Mouse (Mus musculus): ENCODE results near the gene Rufy3. TPM values are rescaled to one million over a fixed set of nuclear protein-coding genes. Genes with fewer than 3 reads are reported as not detected.

Gene Rufy3
- polyA plus RNA-seq, 1 experiment from 2014 or later, result 304 TPM

DNA sequence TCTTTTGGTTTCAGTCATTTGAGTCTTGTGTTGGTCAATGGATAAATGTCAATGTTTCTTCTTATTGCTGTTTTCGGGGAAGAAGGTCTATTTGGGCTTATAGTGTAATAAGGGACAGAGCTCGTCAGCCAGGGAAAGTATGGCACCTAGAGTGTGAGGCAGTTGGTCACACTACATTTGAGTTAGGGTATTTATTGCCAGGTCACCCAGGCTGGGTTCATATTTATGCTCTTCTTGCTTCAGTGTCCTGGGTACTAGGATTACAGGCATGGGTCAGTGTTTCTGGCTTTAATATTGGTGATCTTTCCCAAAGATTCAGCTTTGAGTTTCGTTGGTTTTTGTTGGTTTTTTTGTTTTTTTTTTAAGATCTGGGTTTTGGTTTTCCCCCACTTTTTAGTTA, 37.9 kb downstream of the Rufy3 start:
- no peak for ATAC-seq
- Histone ChIP-seq H3K4me3 (replicated peaks) (no peak overlapping the region), H3K27me3 (no peaks in the 10 kb centered on the region), H3K9ac (replicated peaks) (no peak overlapping the region), H3K4me2 (replicated peaks) (no peak overlapping the region), H3K36me3 (peaks cover 23% of the 10 kb centered on the region), H3K9me3 (no peaks in the 10 kb centered on the region), H3K4me1 (replicated peaks) (0 out of 2 replicates have a peak, but pooled peaks cover 8% of the 10 kb centered on the region), H3K27ac (no peak overlapping the region)
- WGBS, result 86% methylated on average over 3 of the region's 3 CpGs

DNA sequence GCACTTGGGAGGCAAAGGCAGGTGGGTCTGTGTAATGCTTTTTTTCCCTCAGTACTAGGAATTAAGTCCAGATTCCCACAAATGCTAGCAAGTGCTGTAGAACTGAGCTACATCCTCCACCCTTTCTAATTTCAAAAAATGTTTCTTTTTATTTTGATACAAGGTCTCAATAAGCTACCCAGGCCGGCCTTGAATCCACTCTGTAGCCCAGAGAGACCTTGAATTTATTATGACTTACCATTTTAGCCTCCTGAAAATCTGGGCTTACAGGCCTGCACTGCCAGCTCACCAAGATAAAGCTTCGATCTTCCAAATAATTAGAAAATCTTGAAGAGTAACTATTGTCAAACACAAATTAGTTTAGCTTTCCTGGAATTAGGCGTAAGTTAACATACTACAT, 39.2 kb downstream of the Rufy3 start:
- Histone ChIP-seq H3K4me1 (replicated peaks) (0 out of 2 replicates have a peak, but pooled peaks cover 3% of the 10 kb centered on the region), H3K9ac (replicated peaks) (no peak overlapping the region), H3K27me3 (no peaks in the 10 kb centered on the region), H3K4me3 (replicated peaks) (no peak overlapping the region), H3K36me3 (peaks cover 21% of the 10 kb centered on the region), H3K9me3 (no peaks in the 10 kb centered on the region), H3K27ac (no peak overlapping the region), H3K4me2 (replicated peaks) (no peak overlapping the region)
- ATAC-seq, result no peak
- WGBS, result 97% methylated on average over 3 of the region's 3 CpGs

DNA sequence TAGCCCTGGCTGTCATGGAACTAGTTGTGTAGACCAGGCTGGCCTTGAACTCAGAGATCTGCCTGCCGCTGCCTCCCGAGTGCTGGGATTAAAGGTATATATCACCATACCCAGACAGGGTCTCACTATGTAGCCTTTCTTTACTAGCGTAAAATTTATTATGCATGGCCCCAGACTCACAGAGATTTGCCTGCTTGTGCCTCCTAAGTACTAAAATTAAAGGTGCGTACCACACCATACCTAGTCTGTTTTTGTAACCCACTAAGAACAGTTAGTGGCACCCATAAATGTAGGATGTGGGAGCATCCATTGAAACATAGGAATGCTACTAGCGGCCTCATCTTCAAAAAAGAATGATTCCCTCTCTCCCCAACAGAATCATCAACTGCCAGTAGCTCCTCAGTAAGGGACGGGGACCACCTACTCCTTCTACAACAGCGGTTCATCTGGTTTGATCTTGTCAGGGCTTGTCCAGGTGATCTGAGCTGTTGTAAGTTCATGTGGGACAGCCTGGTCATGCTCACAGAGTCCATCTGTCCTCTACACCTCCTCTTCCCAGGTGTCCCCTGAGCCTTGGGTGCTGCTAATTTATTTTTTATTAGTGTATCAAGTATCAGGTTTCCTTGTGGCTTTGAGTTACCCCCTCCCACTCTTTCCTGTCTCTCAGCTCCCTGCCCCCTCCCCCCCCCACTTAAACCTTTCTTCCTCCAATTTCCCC, 40.0 kb downstream of the Rufy3 start:
- 96% methylated on average over 7 of the region's 7 CpGs for WGBS
- Histone ChIP-seq H3K27me3 (no peaks in the 10 kb centered on the region), H3K9me3 (no peaks in the 10 kb centered on the region), H3K9ac (replicated peaks) (no peak overlapping the region), H3K36me3 (peaks cover 20% of the 10 kb centered on the region), H3K27ac (no peak overlapping the region), H3K4me3 (replicated peaks) (no peak overlapping the region), H3K4me1 (replicated peaks) (0 out of 2 replicates have a peak, but pooled peaks cover 3% of the 10 kb centered on the region), H3K4me2 (replicated peaks) (no peak overlapping the region)
- 0 out of 2 replicates have a peak, but pooled peaks have one; percentile 24 for ATAC-seq

DNA sequence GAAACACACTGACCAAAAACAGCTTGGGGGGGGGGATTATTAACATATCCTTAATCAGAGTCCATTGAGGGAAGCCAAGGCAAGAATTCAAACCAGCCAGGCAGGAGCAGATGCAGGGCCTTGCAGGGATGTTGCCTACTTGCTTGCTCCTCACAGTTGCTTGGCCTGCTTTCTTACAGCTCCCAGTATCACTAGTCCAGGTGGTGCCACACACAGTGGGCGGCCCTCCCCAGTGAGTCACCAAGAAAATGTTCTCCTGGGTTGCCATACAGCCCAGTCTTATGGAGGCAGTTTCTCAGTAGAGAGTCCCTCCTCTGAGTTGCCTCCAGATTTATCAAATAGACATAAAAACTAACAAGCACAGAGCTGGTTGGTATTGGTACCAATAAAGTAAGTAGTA, 49.3 kb downstream of the Rufy3 start:
- H3K4me1 ChIP-seq (replicated peaks), result no peaks in the 10 kb centered on the region
- ATAC-seq, result no peak
- no peak overlapping the region for H3K4me2 ChIP-seq (replicated peaks)
- no peak overlapping the region for H3K4me3 ChIP-seq (replicated peaks)
- no peak overlapping the region for H3K27ac ChIP-seq
- no peaks in the 10 kb centered on the region for H3K9me3 ChIP-seq
- WGBS, result 97% methylated on average over 1 of the region's 1 CpGs
- H3K27me3 ChIP-seq, result no peaks in the 10 kb centered on the region
- peaks cover 62% of the 10 kb centered on the region for H3K36me3 ChIP-seq
- no peak overlapping the region for H3K9ac ChIP-seq (replicated peaks)

DNA sequence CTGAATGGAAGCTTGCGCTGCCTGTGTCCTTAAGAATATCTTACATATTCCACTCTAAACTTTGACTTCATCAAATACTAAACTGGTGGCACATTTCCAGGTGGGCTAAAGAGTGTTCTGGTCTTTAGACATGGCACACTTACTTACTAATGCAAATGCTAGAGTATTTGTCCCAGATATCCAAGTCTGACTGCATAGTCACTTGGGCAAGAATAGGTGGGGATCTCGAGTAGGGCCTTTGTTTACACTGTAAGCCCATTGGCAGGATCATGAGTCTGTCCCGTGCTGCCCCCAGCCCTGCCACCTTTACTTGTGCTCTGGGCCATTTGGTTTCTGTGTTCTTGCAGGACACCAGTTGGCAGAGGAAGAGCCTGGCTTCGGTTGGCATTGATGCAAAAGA, 52.1 kb downstream of the Rufy3 start:
- H3K27me3 ChIP-seq, result no peaks in the 10 kb centered on the region
- H3K4me1 ChIP-seq (replicated peaks), result no peaks in the 10 kb centered on the region
- no peak overlapping the region for H3K9ac ChIP-seq (replicated peaks)
- no peaks in the 10 kb centered on the region for H3K9me3 ChIP-seq
- no peak overlapping the region for H3K27ac ChIP-seq
- 92% methylated on average over 4 of the region's 4 CpGs for WGBS
- H3K4me3 ChIP-seq (replicated peaks), result no peak overlapping the region
- no peak for ATAC-seq
- peaks cover 79% of the 10 kb centered on the region for H3K36me3 ChIP-seq
- no peak overlapping the region for H3K4me2 ChIP-seq (replicated peaks)

DNA sequence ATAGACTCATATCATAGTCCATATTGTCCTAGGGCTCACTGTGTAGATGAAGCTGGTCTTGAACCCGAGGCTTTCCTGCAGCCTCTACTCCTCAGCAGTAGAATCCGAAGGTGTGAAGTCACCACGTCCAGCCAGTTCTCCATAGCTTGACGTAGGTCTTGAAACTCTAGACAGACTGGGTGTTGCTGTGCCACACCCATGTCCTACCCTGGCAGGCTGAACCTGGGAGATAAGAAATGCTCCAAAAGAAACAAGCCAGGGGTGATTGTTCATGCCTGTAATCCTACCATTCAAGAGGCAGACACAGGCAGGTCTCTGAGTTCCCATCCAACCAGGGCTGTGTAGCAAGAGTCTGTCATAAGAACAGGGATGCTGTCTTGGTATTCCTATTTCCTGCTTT, 62.7 kb downstream of the Rufy3 start:
- Histone ChIP-seq H3K4me1 (replicated peaks) (no peaks in the 10 kb centered on the region), H3K4me3 (replicated peaks) (no peak overlapping the region), H3K9ac (replicated peaks) (no peak overlapping the region), H3K9me3 (no peaks in the 10 kb centered on the region), H3K27me3 (no peaks in the 10 kb centered on the region), H3K27ac (no peak overlapping the region), H3K4me2 (replicated peaks) (no peak overlapping the region), H3K36me3 (peaks cover 61% of the 10 kb centered on the region)
- WGBS, result 96% methylated on average over 4 of the region's 4 CpGs
- no peak for ATAC-seq

DNA sequence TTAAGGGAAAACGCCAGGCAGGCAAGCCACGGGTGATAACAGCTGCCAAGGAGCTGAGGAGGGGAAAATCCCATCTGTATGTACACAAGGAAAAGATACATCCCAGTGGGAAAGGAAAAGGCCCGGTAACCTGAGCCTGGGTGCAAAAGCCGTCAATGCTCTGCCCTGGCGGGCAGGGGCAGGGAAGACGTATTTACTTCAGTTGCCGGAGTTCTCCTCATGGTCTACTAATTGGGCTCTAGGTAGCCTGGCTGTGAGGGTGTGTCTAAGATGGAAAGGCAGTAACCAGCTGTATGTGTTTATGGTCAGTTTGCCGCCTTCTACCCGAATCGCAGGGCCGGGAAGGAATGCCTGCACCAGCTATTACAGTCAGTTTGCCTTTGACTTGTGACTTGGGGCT, 64.3 kb downstream of the Rufy3 start:
- ATAC-seq, result no peak
- Histone ChIP-seq H3K4me3 (replicated peaks) (no peak overlapping the region), H3K9ac (replicated peaks) (no peak overlapping the region), H3K9me3 (no peaks in the 10 kb centered on the region), H3K4me1 (replicated peaks) (no peaks in the 10 kb centered on the region), H3K27ac (no peak overlapping the region), H3K36me3 (peaks cover 74% of the 10 kb centered on the region), H3K27me3 (no peaks in the 10 kb centered on the region), H3K4me2 (replicated peaks) (no peak overlapping the region)
- WGBS, result 93% methylated on average over 11 of the region's 11 CpGs

DNA sequence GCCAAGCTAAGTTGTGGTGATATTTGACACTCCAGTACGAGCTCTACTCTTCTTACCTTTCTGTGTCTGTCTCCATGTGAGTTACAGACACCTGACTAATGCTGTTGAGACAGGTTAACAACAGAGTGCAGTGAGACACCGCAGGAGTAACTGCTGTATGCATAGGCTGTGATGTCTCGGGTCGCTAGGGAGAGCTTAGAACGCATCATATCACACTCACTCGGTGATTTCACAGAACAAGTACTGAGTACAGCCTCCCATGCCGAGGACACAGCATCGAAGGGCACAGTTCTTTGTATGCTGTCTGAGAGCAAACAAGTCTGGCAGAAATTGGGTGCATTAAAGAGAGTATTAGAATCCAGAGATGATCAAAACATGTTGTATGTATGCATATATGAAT, 65.1 kb downstream of the Rufy3 start:
- Histone ChIP-seq H3K36me3 (peaks cover 82% of the 10 kb centered on the region), H3K27ac (no peak overlapping the region), H3K9me3 (no peaks in the 10 kb centered on the region), H3K27me3 (no peaks in the 10 kb centered on the region), H3K4me3 (replicated peaks) (no peak overlapping the region), H3K9ac (replicated peaks) (no peak overlapping the region), H3K4me2 (replicated peaks) (no peak overlapping the region), H3K4me1 (replicated peaks) (no peaks in the 10 kb centered on the region)
- ATAC-seq, result no peak
- WGBS, result 92% methylated on average over 8 of the region's 8 CpGs

DNA sequence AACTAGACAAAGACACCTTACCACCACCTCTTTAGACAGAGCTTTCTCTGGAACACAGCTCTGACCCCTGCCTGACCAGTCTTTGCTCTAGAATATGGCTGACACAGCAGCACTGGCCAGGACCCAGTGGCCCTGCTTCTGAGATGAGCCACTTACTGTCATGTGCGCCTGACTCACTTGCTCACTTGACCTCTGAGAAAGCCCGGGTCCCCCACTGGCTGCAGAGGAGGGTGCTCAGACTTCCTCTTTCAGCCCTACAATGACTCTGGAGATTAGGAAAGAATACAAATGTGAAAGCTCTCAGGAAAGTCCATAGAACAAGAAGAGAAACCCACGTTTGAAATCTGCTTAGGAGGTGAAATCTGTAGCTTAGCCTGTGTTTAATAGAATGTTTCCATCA, 66.0 kb downstream of the Rufy3 start:
- H3K4me3 ChIP-seq (replicated peaks), result no peak overlapping the region
- no peaks in the 10 kb centered on the region for H3K27me3 ChIP-seq
- H3K4me1 ChIP-seq (replicated peaks), result no peaks in the 10 kb centered on the region
- no peak overlapping the region for H3K27ac ChIP-seq
- ATAC-seq, result 0 out of 2 replicates have a peak, but pooled peaks have one; percentile 20
- H3K36me3 ChIP-seq, result peaks cover 90% of the 10 kb centered on the region
- WGBS, result 54% methylated on average over 3 of the region's 3 CpGs
- H3K9ac ChIP-seq (replicated peaks), result no peak overlapping the region
- H3K9me3 ChIP-seq, result no peaks in the 10 kb centered on the region
- H3K4me2 ChIP-seq (replicated peaks), result no peak overlapping the region

DNA sequence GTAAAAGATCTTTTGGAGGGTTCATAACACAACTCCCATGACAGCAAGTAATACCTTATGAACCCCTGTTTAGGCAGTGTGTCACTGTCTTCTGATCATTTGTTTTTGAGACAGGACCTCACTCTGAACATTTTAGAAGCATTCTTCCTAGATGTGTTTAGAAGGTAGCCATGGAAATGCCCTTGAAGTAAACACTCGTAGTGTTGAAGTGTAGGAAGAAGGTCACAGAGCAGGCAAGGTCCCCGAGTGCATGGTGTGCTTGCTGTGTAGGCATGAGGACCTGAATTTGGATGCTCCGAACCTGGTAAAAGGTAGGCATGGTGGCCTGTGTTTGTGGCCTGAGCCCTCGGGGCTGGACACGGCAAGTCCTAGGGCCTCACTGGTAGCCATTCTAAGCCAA, 66.7 kb downstream of the Rufy3 start:
- H3K4me3 ChIP-seq (replicated peaks), result no peak overlapping the region
- no peaks in the 10 kb centered on the region for H3K9me3 ChIP-seq
- no peak overlapping the region for H3K27ac ChIP-seq
- H3K4me1 ChIP-seq (replicated peaks), result no peaks in the 10 kb centered on the region
- 93% methylated on average over 5 of the region's 5 CpGs for WGBS
- ATAC-seq, result no peak
- H3K27me3 ChIP-seq, result no peaks in the 10 kb centered on the region
- peaks cover 88% of the 10 kb centered on the region for H3K36me3 ChIP-seq
- no peak overlapping the region for H3K9ac ChIP-seq (replicated peaks)
- H3K4me2 ChIP-seq (replicated peaks), result no peak overlapping the region

DNA sequence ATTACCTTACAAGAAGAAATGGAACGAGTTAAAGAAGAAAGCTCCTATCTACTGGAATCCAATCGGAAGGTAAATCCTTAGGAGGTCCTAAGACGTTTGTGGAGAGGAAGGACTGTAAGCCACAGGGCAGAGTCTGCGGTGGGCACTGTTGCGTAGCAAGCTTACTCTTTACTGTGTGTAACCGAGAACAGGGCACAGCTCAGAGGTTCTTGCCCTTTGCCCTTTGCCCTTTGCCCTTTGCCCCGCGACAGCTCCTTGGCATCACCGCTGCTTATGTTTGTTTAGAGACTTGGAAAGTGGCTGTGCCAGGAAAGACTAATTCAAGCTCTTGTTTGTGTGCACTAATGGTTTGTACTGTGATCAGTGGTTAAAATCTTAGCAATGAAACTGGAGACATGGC, 67.6 kb downstream of the Rufy3 start:
- Histone ChIP-seq H3K4me1 (replicated peaks) (no peaks in the 10 kb centered on the region), H3K9me3 (no peaks in the 10 kb centered on the region), H3K27me3 (no peaks in the 10 kb centered on the region), H3K4me2 (replicated peaks) (no peak overlapping the region), H3K4me3 (replicated peaks) (no peak overlapping the region), H3K36me3 (peaks cover 91% of the 10 kb centered on the region), H3K9ac (replicated peaks) (no peak overlapping the region), H3K27ac (no peak overlapping the region)
- ATAC-seq, result no peak
- 73% methylated on average over 9 of the region's 9 CpGs for WGBS

DNA sequence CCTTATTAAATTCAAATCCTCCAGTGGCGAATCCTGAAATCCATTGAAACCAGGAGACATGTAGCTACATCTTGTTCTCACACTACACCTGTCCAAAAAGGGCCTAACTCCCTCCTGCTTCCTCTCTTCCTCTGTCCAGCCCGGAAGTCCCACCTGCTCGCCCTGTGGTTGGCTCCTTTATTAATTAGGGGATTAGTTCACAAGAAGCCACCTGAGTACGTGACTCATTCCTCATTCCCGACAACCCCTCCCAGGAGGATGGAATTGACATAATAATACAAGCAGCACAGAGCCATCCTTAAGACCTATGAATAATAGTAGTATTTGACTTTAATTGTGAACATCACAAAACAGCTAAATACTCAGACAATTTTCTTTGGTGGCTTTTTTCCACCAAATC, 69.2 kb downstream of the Rufy3 start:
- H3K27ac ChIP-seq, result no peak overlapping the region
- H3K9me3 ChIP-seq, result no peaks in the 10 kb centered on the region
- no peak overlapping the region for H3K4me3 ChIP-seq (replicated peaks)
- no peak overlapping the region for H3K9ac ChIP-seq (replicated peaks)
- H3K4me2 ChIP-seq (replicated peaks), result no peak overlapping the region
- WGBS, result 82% methylated on average over 5 of the region's 5 CpGs
- no peak for ATAC-seq
- no peaks in the 10 kb centered on the region for H3K27me3 ChIP-seq
- H3K4me1 ChIP-seq (replicated peaks), result no peaks in the 10 kb centered on the region
- peaks cover 86% of the 10 kb centered on the region for H3K36me3 ChIP-seq

DNA sequence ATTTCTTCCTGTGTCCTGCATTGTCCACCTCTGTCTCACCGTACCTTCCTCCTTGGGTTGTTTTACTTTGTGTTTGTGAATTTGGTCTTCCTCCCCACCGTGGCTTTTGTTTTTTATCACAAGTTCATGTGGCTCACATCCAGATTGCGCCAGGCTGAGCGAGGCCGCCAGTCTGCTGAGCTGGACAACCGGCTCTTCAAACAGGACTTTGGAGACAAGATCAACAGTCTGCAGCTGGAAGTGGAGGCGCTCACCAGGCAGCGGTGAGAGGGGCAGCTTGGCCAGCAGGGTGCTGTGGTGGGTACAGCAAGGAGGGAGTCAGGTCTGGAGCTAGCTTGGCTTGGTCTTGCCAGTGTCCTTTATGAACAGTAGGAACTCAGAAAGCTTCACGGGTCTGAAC, 77.9 kb downstream of the Rufy3 start:
- peaks cover 83% of the 10 kb centered on the region for H3K36me3 ChIP-seq
- no peak for ATAC-seq
- no peak overlapping the region for H3K9ac ChIP-seq (replicated peaks)
- no peak overlapping the region for H3K27ac ChIP-seq
- H3K4me2 ChIP-seq (replicated peaks), result no peak overlapping the region
- no peak overlapping the region for H3K4me3 ChIP-seq (replicated peaks)
- no peaks in the 10 kb centered on the region for H3K4me1 ChIP-seq (replicated peaks)
- no peaks in the 10 kb centered on the region for H3K9me3 ChIP-seq
- no peaks in the 10 kb centered on the region for H3K27me3 ChIP-seq
- 83% methylated on average over 9 of the region's 9 CpGs for WGBS

Data from midbrain, embryonic 13.5 days (tissue).